Mouse (Mus musculus): Measurements from ENCODE around the gene Hsd3b7. TPM values are rescaled to one million over a fixed set of nuclear protein-coding genes. Genes with fewer than 3 reads are reported as not detected.

The Hsd3b7 gene
- 5.4 and 5.8 TPM in 2 replicates for polyA plus RNA-seq (2016; fragmentation: Nextera tagmentation; extraction: Ambion mirVana)

DNA sequence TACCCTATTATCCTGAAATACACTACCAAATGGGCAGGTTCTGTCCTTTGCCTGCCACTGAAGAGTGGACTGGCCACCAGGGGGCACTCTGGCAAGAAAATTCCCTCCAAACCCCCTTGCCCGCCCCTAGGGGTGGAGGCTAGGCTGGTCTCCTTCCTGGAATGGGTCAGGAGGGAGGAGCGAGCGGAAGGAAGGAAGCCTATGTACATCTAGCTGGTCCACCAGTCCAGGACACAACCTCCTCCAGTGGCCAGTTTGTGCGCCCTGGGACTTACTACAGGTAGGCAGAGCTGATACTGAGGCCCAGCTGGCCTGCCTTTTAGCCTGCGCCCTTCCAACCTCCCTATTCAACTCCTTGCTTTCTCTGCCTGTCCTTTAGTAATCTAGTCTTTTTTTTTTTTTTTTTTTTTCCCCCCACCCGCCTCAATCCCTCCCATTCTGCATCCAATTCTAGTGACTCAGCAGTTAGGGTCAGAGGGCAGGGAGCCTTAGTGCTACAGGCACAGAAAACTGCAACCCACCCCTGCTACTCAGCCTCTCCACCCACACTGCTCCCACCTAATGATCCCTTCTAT is at the start of gene Hsd3b7:
TSS of gene Hsd3b7 (plus strand) at position 170 of the 575 bp plus-strand sequence.
- peaks cover 11% of the 10 kb centered on the region for H3K4me1 ChIP-seq
- DNase-seq (ENCODE audit: extremely low spot score, low spot score), result peak; percentile 86
- H3K27me3 ChIP-seq (ENCODE audit: poor library complexity, severe bottlenecking), result no peaks in the 10 kb centered on the region
- 32% methylated on average over 6 of the region's 6 CpGs for WGBS
- H3K4me3 ChIP-seq, result peak within 1 kb of the TSS; percentile 25
- H3K27ac ChIP-seq, result peak within 1 kb of the TSS; percentile 62; the same call in 1 of the 2 replicates
- peaks cover 83% of the 10 kb centered on the region for H3K36me3 ChIP-seq (replicated peaks)
- H3K9me3 ChIP-seq, result no peaks in the 10 kb centered on the region

DNA sequence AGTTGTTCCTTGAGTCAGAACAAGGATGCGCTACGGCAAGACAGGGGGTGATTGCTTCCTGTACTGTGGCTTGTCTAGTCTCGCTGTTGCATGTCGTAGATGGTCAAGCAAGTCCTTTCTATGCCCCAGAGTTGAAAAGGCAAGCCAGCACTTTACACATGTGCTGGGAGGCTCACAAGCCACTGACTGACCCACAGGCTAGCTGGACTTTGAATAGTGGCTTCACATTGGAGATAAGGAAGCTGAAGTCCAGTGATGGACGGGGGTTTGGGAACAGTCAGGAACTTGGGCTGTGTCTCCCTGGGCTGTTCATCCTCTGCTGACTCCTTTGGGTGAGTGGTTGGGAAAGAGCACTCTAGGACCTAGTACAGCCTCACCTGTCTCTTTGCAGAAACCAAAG is 48.8 kb upstream of the Hsd3b7 start:
- Histone ChIP-seq H3K36me3 (replicated peaks) (peaks cover 90% of the 10 kb centered on the region), H3K27me3 (ENCODE audit: poor library complexity, severe bottlenecking) (no peaks in the 10 kb centered on the region), H3K9me3 (no peaks in the 10 kb centered on the region), H3K4me3 (no peak overlapping the region), H3K4me1 (peaks cover 23% of the 10 kb centered on the region), H3K27ac (no peak overlapping the region)
- 95% methylated on average over 5 of the region's 5 CpGs for WGBS
- no peak for DNase-seq (ENCODE audit: extremely low spot score, low spot score)

DNA sequence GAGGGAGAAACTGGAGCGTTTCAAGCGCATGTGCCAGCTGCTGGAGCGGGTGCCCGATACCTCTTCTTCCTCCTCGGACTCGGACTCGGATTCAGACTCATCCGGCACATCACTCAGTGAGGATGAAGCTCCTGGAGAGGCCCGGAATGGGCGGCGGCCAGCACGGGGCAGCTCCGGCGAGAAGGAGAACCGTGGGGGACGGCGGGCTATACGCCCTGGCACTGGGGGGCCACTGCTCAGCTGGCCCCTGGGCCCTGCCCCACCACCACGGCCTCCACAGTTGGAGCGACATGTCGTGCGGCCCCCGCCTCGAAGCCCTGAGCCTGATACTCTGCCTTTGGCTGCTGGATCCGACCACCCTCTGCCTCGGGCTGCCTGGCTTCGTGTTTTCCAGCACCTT is 48.3 kb upstream of the Hsd3b7 start:
- H3K27ac ChIP-seq, result no peak overlapping the region
- H3K36me3 ChIP-seq (replicated peaks), result peaks cover 94% of the 10 kb centered on the region
- WGBS, result 96% methylated on average over 27 of the region's 27 CpGs
- DNase-seq (ENCODE audit: extremely low spot score, low spot score), result no peak
- H3K4me3 ChIP-seq, result no peak overlapping the region; the same call in 1 of the 2 replicates
- peaks cover 18% of the 10 kb centered on the region for H3K4me1 ChIP-seq
- H3K27me3 ChIP-seq (ENCODE audit: poor library complexity, severe bottlenecking), result no peaks in the 10 kb centered on the region
- H3K9me3 ChIP-seq, result no peaks in the 10 kb centered on the region

DNA sequence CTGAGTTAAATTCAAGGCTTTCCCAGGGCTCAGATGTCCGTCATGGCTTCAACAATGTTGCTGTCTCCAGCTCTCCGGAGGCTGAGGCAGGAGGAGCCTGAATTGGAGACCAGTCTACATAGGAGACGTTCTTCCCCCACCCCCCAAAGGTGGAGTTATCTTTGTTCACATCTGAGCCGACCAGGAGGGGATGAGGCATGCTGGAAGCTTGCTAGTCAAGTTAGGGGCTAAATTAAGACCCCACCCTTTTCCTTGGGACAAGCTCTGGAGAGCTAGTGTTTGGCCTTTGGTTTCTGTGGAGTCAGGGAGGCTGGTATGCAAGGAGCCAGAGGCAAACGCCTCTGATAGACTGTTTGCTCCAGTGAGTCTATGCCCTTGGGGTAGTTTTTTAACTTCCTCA is 47.2 kb upstream of the Hsd3b7 start:
- 85% methylated on average over 5 of the region's 5 CpGs for WGBS
- Histone ChIP-seq H3K27me3 (ENCODE audit: poor library complexity, severe bottlenecking) (no peaks in the 10 kb centered on the region), H3K9me3 (no peaks in the 10 kb centered on the region), H3K36me3 (replicated peaks) (peaks cover 100% of the 10 kb centered on the region), H3K4me1 (peaks cover 7% of the 10 kb centered on the region), H3K27ac (no peak overlapping the region), H3K4me3 (no peak overlapping the region)
- no peak for DNase-seq (ENCODE audit: extremely low spot score, low spot score)

DNA sequence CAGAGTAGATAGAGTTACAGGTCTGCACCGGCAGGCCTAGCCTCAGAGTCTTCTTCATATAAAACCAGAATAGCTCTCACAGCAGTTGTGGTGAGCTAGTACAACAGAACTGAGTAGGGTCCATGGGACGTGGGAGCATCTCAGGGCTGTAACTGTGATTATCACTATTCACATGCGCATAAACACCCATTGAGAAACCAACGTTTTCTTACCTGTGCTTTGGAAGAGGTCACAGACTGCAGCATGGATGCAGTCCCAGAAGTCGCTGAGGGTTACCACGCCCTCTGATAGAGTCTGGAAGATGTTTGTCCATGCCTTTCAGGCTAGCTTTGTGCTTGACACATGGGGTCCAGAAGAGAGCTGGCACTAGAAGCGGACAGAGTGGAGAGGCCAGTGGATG is 46.7 kb upstream of the Hsd3b7 start:
- Histone ChIP-seq H3K27ac (no peak overlapping the region), H3K4me3 (no peak overlapping the region), H3K9me3 (no peaks in the 10 kb centered on the region), H3K36me3 (replicated peaks) (peaks cover 100% of the 10 kb centered on the region), H3K4me1 (0 out of 2 replicates have a peak, but pooled peaks cover 3% of the 10 kb centered on the region), H3K27me3 (ENCODE audit: poor library complexity, severe bottlenecking) (no peaks in the 10 kb centered on the region)
- DNase-seq (ENCODE audit: extremely low spot score, low spot score), result no peak
- 91% methylated on average over 7 of the region's 7 CpGs for WGBS

DNA sequence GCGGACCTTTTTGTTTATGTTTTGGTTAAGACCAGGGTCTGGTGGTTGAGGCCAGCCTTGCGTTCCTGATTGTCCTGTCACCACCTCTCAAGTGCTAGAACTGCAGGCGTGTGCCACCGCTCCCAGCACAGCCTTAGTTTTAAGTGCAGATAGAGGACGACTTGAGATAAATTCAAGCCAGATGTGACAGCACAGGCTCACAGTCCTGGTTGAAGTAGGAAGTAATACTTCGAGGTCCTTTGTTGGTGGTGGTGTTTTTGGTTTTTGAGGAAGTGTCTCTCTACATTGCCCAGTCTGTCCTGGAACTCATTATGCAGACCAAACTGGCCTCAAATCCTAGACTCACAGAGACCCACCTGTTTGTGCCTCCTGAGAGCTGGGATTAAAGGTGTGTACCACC is 40.7 kb upstream of the Hsd3b7 start:
- Histone ChIP-seq H3K27ac (no peak overlapping the region), H3K4me3 (no peak overlapping the region), H3K27me3 (ENCODE audit: poor library complexity, severe bottlenecking) (no peaks in the 10 kb centered on the region), H3K9me3 (no peaks in the 10 kb centered on the region), H3K36me3 (replicated peaks) (peaks cover 99% of the 10 kb centered on the region), H3K4me1 (0 out of 2 replicates have a peak, but pooled peaks cover 3% of the 10 kb centered on the region)
- 64% methylated on average over 6 of the region's 6 CpGs for WGBS
- DNase-seq (ENCODE audit: extremely low spot score, low spot score), result no peak

DNA sequence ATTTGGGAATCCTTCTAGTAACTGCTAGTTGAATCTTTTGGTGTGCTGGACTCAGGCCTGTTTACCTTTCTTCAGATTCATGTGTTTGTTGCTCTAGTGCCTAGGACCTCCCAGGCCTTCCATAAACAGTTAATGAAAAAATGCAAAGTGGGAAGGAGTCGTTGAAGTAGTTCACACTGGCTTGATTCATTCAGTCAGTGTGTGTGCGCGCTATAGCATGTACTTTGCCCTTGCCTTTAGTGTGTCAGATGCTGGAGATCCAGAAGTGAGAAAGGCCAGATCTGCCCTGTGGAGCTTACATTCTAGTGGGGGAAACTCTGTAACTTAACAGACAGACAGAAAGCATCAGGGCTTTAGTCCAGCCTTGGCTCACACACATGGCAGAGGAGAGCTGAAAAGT is 39.9 kb upstream of the Hsd3b7 start:
- 0 out of 2 replicates have a peak, but pooled peaks cover 3% of the 10 kb centered on the region for H3K4me1 ChIP-seq
- no peak overlapping the region for H3K27ac ChIP-seq
- H3K36me3 ChIP-seq (replicated peaks), result peaks cover 99% of the 10 kb centered on the region
- DNase-seq (ENCODE audit: extremely low spot score, low spot score), result no peak
- no peaks in the 10 kb centered on the region for H3K9me3 ChIP-seq
- 99% methylated on average over 3 of the region's 3 CpGs for WGBS
- H3K27me3 ChIP-seq (ENCODE audit: poor library complexity, severe bottlenecking), result no peaks in the 10 kb centered on the region
- H3K4me3 ChIP-seq, result 0 out of 2 replicates have a peak overlapping the region, but pooled peaks have one; percentile 5

DNA sequence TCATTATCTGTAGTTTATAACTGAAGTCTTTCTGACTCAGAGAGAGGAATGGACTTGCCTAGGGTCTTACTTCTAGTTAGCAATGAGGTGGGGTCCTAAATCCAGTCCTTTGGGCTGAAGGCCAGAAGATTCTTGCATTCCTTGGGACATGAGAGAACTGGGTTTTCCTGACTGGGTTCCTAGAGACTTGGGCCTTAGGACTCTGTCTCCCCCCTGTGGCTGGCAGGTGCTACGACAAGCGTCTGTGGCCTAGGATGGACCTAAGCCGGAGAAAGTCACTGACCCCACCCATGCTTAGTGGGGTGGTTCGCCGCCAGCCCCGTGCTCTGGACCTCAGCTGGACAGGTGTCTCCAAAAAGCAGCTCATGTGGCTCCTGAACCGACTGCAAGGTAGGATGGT is 39.4 kb upstream of the Hsd3b7 start:
- H3K27ac ChIP-seq, result no peak overlapping the region
- H3K9me3 ChIP-seq, result no peaks in the 10 kb centered on the region
- 0 out of 2 replicates have a peak, but pooled peaks cover 3% of the 10 kb centered on the region for H3K4me1 ChIP-seq
- DNase-seq (ENCODE audit: extremely low spot score, low spot score), result peak; percentile 59
- H3K4me3 ChIP-seq, result no peak overlapping the region
- peaks cover 99% of the 10 kb centered on the region for H3K36me3 ChIP-seq (replicated peaks)
- no peaks in the 10 kb centered on the region for H3K27me3 ChIP-seq (ENCODE audit: poor library complexity, severe bottlenecking)
- WGBS, result 58% methylated on average over 7 of the region's 7 CpGs

DNA sequence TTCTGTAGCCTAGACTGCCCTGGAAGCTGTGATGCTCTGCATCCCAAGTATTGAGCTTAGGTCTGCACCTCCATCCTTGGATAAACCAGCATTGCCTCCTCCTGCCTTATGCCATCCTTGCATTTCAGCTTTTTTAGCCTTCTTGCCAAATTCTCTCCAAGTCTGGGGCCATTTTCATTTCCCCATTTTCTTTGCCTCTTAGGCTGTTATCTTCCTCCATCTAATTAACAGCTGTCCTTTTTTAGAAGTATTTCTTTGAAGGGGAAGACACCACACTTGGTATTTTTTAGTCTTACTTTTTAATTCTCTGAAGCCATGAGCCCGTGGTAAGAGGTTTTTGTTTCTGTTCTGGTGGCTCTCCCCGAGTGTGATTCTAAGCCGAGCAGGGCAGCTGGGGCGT is 36.8 kb upstream of the Hsd3b7 start:
- WGBS, result 94% methylated on average over 4 of the region's 4 CpGs
- no peaks in the 10 kb centered on the region for H3K9me3 ChIP-seq
- H3K4me1 ChIP-seq, result peaks cover 16% of the 10 kb centered on the region
- H3K4me3 ChIP-seq, result no peak overlapping the region
- H3K36me3 ChIP-seq (replicated peaks), result peaks cover 99% of the 10 kb centered on the region
- DNase-seq (ENCODE audit: extremely low spot score, low spot score), result no peak
- no peak overlapping the region for H3K27ac ChIP-seq
- H3K27me3 ChIP-seq (ENCODE audit: poor library complexity, severe bottlenecking), result no peaks in the 10 kb centered on the region

DNA sequence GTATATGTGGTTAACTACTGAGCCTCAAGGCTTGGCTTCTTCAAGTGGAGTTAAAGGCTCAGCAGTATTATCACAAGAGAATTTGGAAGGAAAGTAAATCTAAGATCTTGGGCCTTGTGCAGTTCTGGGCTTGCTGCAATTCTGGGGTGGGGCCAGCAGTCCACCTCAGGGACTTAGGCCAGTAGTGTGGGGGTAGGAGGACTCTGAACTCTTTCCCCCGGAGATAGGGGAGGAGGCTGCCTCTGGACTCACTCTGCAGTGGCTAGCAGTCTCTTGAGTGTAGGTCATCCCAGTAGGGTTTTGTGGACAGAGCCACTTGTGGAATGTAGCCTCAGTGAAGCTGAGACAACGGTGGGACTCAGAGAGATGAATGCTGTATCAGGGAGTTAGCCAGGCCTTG is 34.6 kb upstream of the Hsd3b7 start:
- Histone ChIP-seq H3K36me3 (replicated peaks) (peaks cover 79% of the 10 kb centered on the region), H3K4me1 (peaks cover 34% of the 10 kb centered on the region), H3K9me3 (no peaks in the 10 kb centered on the region), H3K4me3 (no peak overlapping the region), H3K27me3 (ENCODE audit: poor library complexity, severe bottlenecking) (no peaks in the 10 kb centered on the region), H3K27ac (no peak overlapping the region)
- no peak for DNase-seq (ENCODE audit: extremely low spot score, low spot score)
- WGBS, result 90% methylated on average over 2 of the region's 2 CpGs

DNA sequence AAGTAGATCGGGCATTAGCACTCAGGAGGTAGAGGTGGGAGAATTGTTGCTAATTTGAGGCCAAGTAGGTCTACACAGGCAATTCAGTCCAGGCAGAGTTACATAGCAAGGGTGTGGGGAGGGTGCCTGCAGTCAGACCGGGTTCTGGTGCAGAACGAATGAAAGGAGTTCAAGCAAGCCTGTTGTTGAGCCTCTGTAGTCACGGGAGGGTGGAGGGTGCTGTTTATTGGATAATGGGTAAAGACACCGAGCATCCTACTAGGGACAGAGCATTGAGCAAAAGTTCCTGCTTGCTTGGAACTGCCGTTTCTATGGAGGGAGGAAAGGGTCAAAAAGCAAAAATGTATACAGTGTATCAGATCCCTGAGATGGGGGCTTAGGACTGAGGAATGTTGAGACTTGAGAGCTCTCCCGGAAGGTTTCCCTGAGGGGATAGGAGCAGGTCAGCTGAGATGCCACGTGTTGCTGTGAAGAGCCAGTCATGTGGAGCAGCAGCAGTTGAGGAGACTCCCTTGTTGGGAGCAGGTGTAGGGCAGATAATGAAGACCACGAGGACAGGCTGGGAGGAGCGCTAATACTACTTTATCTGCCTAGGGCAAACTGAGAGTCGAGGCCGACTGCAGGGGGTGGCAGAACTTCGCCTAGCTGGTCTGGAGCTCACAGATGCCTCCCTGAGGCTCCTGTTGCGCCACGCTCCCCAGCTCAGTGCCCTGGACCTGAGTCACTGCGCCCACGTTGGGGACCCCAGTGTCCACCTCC is 33.4 kb upstream of the Hsd3b7 start:
- WGBS, result 82% methylated on average over 17 of the region's 17 CpGs
- DNase-seq (ENCODE audit: extremely low spot score, low spot score), result no peak
- peaks cover 66% of the 10 kb centered on the region for H3K36me3 ChIP-seq (replicated peaks)
- 0 out of 2 replicates have a peak overlapping the region, but pooled peaks have one; percentile 90 for H3K27ac ChIP-seq
- H3K27me3 ChIP-seq (ENCODE audit: poor library complexity, severe bottlenecking), result no peaks in the 10 kb centered on the region
- peaks cover 41% of the 10 kb centered on the region for H3K4me1 ChIP-seq
- no peaks in the 10 kb centered on the region for H3K9me3 ChIP-seq
- H3K4me3 ChIP-seq, result peak overlapping the region; percentile 65; the same call in 1 of the 2 replicates

DNA sequence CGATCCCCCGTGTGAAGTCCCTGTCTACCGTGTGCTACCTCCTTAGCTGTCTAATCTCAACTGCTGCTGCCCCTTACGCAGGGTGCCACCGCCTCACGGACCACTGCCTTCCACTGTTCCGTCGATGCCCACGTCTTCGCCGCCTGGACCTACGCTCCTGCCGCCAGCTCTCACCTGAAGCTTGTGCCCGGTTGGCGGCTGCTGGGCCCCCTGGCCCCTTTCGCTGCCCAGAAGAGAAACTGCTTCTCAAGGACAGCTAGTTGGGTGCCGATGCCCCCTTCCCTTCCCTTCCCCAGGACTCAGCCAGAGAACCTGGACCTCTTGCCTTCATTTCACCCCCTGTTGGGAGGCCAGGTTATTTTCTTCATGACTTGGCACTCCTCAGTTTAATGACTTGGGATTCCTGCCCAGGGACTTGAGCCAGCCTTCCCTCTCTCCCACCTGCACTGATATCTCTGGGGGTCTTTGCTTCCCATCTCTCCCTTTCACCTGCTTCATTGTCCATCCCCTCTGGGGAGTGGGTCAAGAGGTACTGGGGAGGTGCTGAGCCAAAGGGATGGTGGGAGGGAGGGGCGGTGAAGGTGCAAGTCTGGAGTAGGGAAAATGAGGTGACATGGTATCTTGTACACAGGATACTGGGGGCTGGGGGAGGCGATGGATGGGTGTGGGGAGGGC is 32.6 kb upstream of the Hsd3b7 start:
- peaks cover 41% of the 10 kb centered on the region for H3K4me1 ChIP-seq
- peaks cover 59% of the 10 kb centered on the region for H3K36me3 ChIP-seq (replicated peaks)
- H3K27ac ChIP-seq, result peak overlapping the region; percentile 90
- no peaks in the 10 kb centered on the region for H3K9me3 ChIP-seq
- no peak for DNase-seq (ENCODE audit: extremely low spot score, low spot score)
- H3K4me3 ChIP-seq, result peak overlapping the region; percentile 65
- WGBS, result 92% methylated on average over 19 of the region's 19 CpGs
- H3K27me3 ChIP-seq (ENCODE audit: poor library complexity, severe bottlenecking), result no peaks in the 10 kb centered on the region
